Mouse (Mus musculus): ENCODE results near the gene Bmi1. TPM values are rescaled to one million over a fixed set of nuclear protein-coding genes. Genes with fewer than 3 reads are reported as not detected.

Gene Bmi1
- total RNA-seq, 2 experiments from 2014 or later: 59.2 to 63.0 TPM

- no peak for DNase-seq
These were observed 45.5 kb downstream of the Bmi1 start for GRCm38 (mm10) chr2:18722208-18722830.

- DNase-seq: no peak
These were observed 47.6 kb downstream of the Bmi1 start for GRCm38 (mm10) chr2:18724462-18724861.

GRCm38 (mm10) chr2:18725880-18726279, 49.1 kb downstream of the Bmi1 start:
- DNase-seq: no peak

GRCm38 (mm10) chr2:18731718-18732117, 54.9 kb downstream of the Bmi1 start:
- no peak for DNase-seq

GRCm38 (mm10) chr2:18734394-18735127, 57.7 kb downstream of the Bmi1 start:
- DNase-seq: no peak

Other genes with a start within 250 kb of the Bmi1 start
- gene Commd3, start 4.6 kb upstream of the Bmi1 start, total RNA-seq (2021): 100 to 1,000 TPM in 1 of 2 experiments, 10 to 100 TPM in 1; 98.5 to 115 TPM
- gene Spag6, start 17.0 kb downstream of the Bmi1 start, total RNA-seq (2021): under 1 TPM in 1 of 2 experiments, not detected in 1; 0.55 TPM